8 mouse cellular contexts compared by ENCODE assay signal in the genomic region with DNA sequence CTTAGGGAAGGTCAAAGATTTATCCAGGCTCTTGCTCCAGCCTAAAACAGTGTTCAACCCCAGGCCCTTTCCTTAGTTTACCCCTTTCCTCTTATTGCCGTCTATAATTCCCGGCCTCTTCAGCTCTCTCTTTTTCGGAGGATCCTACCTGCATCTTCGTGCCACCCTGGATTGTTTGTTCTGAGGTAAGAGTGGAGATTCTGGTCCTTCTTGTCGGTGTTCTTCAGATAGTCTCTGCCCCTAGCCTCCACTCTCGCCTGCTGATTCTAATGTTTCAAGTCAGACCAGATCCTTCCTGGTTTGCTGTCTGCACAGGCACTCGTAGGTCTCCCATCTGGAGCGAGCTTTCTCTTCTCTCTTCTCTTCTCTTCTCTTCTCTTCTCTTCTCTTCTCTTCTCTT. TPM values are rescaled to one million over a fixed set of nuclear protein-coding genes. Genes with fewer than 3 reads are reported as not detected.
DNase-seq lines count a peak whose midpoint lies in the region; ATAC-seq and TF ChIP-seq lines count a peak whose summit lies in the region.

No protein-coding gene starts in this region.

- WGBS in lung, embryonic 14.5 days, result 15% methylated on average over 8 of the region's 8 CpGs
- 26% methylated on average over 8 of the region's 8 CpGs for WGBS in hindbrain, embryonic 15.5 days
- WGBS in midbrain, postnatal 0 days, result 19% methylated on average over 8 of the region's 8 CpGs

- no peaks in the 10 kb centered on the region for H3K27me3 ChIP-seq in lung, embryonic 14.5 days (ENCODE audit: insufficient read depth, low read length)
- H3K27me3 ChIP-seq in hindbrain, embryonic 15.5 days, result no peaks in the 10 kb centered on the region
- H3K27me3 ChIP-seq in midbrain, postnatal 0 days (ENCODE audit: insufficient read depth, low read length), result no peaks in the 10 kb centered on the region

- H3K36me3 ChIP-seq in lung, embryonic 14.5 days (ENCODE audit: insufficient read depth), result no peaks in the 10 kb centered on the region
- H3K36me3 ChIP-seq in hindbrain, embryonic 15.5 days, result no peaks in the 10 kb centered on the region
- H3K36me3 ChIP-seq in midbrain, postnatal 0 days (ENCODE audit: insufficient read depth, low read length), result no peaks in the 10 kb centered on the region

- H3K4me2 ChIP-seq in lung, embryonic 14.5 days, result peak overlapping the region; percentile 97
- H3K4me2 ChIP-seq in hindbrain, embryonic 15.5 days, result peak overlapping the region; percentile 99
- peak overlapping the region; percentile 97 for H3K4me2 ChIP-seq in midbrain, postnatal 0 days (ENCODE audit: low read depth, low read length, poor library complexity, severe bottlenecking)

- no peak for TF ChIP-seq CTCF in lung, embryonic 14.5 days (IDR thresholded peaks at IDR 0.05; ENCODE audit: low read depth)
- TF ChIP-seq CTCF in cortical plate, adult 2 months (IDR thresholded peaks at IDR 0.05; ENCODE audit: extremely low read depth, insufficient read depth, low read length), result no peak
- TF ChIP-seq CTCF in midbrain, postnatal 0 days (IDR thresholded peaks at IDR 0.05), result no peak

- no peaks in the 10 kb centered on the region for H3K9me3 ChIP-seq in lung, embryonic 14.5 days (ENCODE audit: low read depth, low read length)
- H3K9me3 ChIP-seq in hindbrain, embryonic 15.5 days, result no peaks in the 10 kb centered on the region
- no peaks in the 10 kb centered on the region for H3K9me3 ChIP-seq in midbrain, postnatal 0 days (ENCODE audit: low read length)

- peak overlapping the region; percentile 74 for H3K9ac ChIP-seq in lung, embryonic 14.5 days
- peak overlapping the region; percentile 85 for H3K9ac ChIP-seq in hindbrain, embryonic 15.5 days
- peak overlapping the region; percentile 64 for H3K9ac ChIP-seq in midbrain, postnatal 0 days (replicated peaks; ENCODE audit: low read length, poor library complexity, severe bottlenecking)

- ATAC-seq in lung, embryonic 14.5 days (ENCODE audit: insufficient read depth), result no peak
- ATAC-seq in hindbrain, embryonic 15.5 days (ENCODE audit: low FRiP score, low read depth), result no peak
- ATAC-seq in midbrain, postnatal 0 days (ENCODE audit: low FRiP score), result no peak
- ATAC-seq in cerebellum, adult (ENCODE audit: insufficient number of reproducible peaks, low FRiP score, low TSS enrichment), result no peak

- no peaks in the 10 kb centered on the region for H3K4me1 ChIP-seq in lung, embryonic 14.5 days (ENCODE audit: insufficient read depth)
- 0 out of 2 replicates have a peak, but pooled peaks cover 1% of the 10 kb centered on the region for H3K4me1 ChIP-seq in cortical plate, adult 2 months (ENCODE audit: control insufficient read depth, insufficient read depth, low read length)
- H3K4me1 ChIP-seq in hindbrain, embryonic 15.5 days (replicated peaks), result peaks cover 40% of the 10 kb centered on the region
- peaks cover 22% of the 10 kb centered on the region; the same call in 1 of the 2 replicates for H3K4me1 ChIP-seq in midbrain, postnatal 0 days (ENCODE audit: insufficient read depth, low read length)

- H3K4me3 ChIP-seq in lung, embryonic 14.5 days (ENCODE audit: low read depth, low read length), result peak overlapping the region; percentile 74
- peak overlapping the region; percentile 70 for H3K4me3 ChIP-seq in cortical plate, adult 2 months (ENCODE audit: insufficient read depth, low read length)
- peak overlapping the region; percentile 82 for H3K4me3 ChIP-seq in hindbrain, embryonic 15.5 days
- peak overlapping the region; percentile 79 for H3K4me3 ChIP-seq in midbrain, postnatal 0 days (ENCODE audit: low read depth, low read length)

- DNase-seq in lung, embryonic 14.5 days, result peak; percentile 30
- no peak for DNase-seq in lung, postnatal 14 days
- no peak for DNase-seq in midbrain, postnatal 0 days (ENCODE audit: low spot score)
- DNase-seq in frontal cortex, postnatal 14 days (ENCODE audit: low spot score in 2 of 2), result no peak
- DNase-seq in layer of hippocampus, adult 9-11 months, result no peak

- no peak for TF ChIP-seq POLR2A in cortical plate, adult 2 months (IDR thresholded peaks at IDR 0.05; ENCODE audit: extremely low read depth, insufficient read depth, low read length)

- no peak overlapping the region for H3K27ac ChIP-seq in lung, embryonic 14.5 days (ENCODE audit: low read depth)
- no peak overlapping the region for H3K27ac ChIP-seq in cortical plate, adult 2 months (ENCODE audit: insufficient read depth, low read length)
- no peak overlapping the region; the same call in 1 of the 2 replicates for H3K27ac ChIP-seq in hindbrain, embryonic 15.5 days (replicated peaks)
- no peak overlapping the region for H3K27ac ChIP-seq in midbrain, postnatal 0 days (ENCODE audit: low read depth, low read length)

RNA-seq across cellular contexts. Expression of a gene that starts 0.6 kb away (rescaled TPM):
- polyA plus RNA-seq in lung, embryonic 14.5 days (2014; fragmentation: Nextera tagmentation; extraction: Ambion mirVana), result 11.2 and 11.9 TPM in 2 replicates
- polyA plus RNA-seq in cortical plate, adult 2 months (2012; rRNA removed), result 6.1 and 6.4 TPM in 2 replicates
- 14.6 and 15.4 TPM in 2 replicates for polyA plus RNA-seq in hindbrain, embryonic 15.5 days (2015; fragmentation: Nextera tagmentation; extraction: Ambion mirVana)
- total RNA-seq in midbrain, postnatal 0 days (2014; rRNA removed), result 21.3 and 26.0 TPM in 2 replicates
- polyA plus RNA-seq in midbrain, postnatal 0 days (2015; fragmentation: Nextera tagmentation; extraction: Ambion mirVana), result 11.8 and 12.0 TPM in 2 replicates
